Mouse (Mus musculus) liver, postnatal 0 days (tissue): Measurements from ENCODE around the gene 2010300C02Rik.

ENCODE experiments used
- CTCF ChIP-seq: sonication (generic); IDR thresholded peaks from 2 replicates; pipeline ENCODE4 v1.5.1; 2016; ENCODE audit warnings: antibody characterized with exemption, low read depth
- EP300 ChIP-seq: IDR thresholded peaks from 2 replicates; pipeline ENCODE4 v1.6.1; 2016; ENCODE audit warnings: antibody characterized with exemption, low read depth, mild to moderate bottlenecking

- TF ChIP-seq EP300 (no peak), CTCF (no peak)
These were observed 6.0 kb upstream of the 2010300C02Rik start for GRCm38 (mm10) chr1:37725880-37726279.
